Mouse (Mus musculus): ENCODE data around the gene Gpr162.
"Not testable (repeated sequence)": the region's sequence is repeated elsewhere in the genome, so short reads cannot be mapped to it uniquely, and the experiment has no call there.

The Gpr162 gene

GRCm38 (mm10) chr6:124811701-124812560 is 51.9 kb downstream of the Gpr162 start:
- DNase-seq (ENCODE audit: low spot score in 2 of 2): no peak

- no peak for DNase-seq (ENCODE audit: low spot score in 2 of 2)
Measured at GRCm38 (mm10) chr6:124811403-124811665, 52.4 kb downstream of the Gpr162 start.

- not testable (repeated sequence) for DNase-seq (ENCODE audit: low spot score in 2 of 2)
Measured at GRCm38 (mm10) chr6:124810566-124811402, 53.0 kb downstream of the Gpr162 start.

- DNase-seq (ENCODE audit: low spot score in 2 of 2): no peak
Measured at GRCm38 (mm10) chr6:124809775-124810538, 53.8 kb downstream of the Gpr162 start.

GRCm38 (mm10) chr6:124809052-124809774 is 54.6 kb downstream of the Gpr162 start:
- peak; percentile 73 to 81 for DNase-seq (ENCODE audit: low spot score in 2 of 2)
